Mouse (Mus musculus) spleen, postnatal 14 days (tissue): ENCODE results near the gene Gbf1.
"Not testable (repeated sequence)": the region's sequence is repeated elsewhere in the genome, so short reads cannot be mapped to it uniquely, and the experiment has no call there.

Source experiments
- DNase-seq, 2 experiments: peaks; one replicate each; pipeline ENCODE4 v3.0.0; 2021 to 2022; ENCODE audit warnings: low spot score in 2 of 2

Gbf1 gene

GRCm38 (mm10) chr19:46152127-46152803, at the start of gene Gbf1:
TSS of gene Gbf1 (plus strand) at chr19:46152509.
- peak; percentile 81 to 85 for DNase-seq

GRCm38 (mm10) chr19:46103437-46104186, 48.7 kb upstream of the Gbf1 start:
- DNase-seq, result no peak

GRCm38 (mm10) chr19:46104187-46104557, 48.1 kb upstream of the Gbf1 start:
- DNase-seq, result no peak

- DNase-seq, result no peak
These were observed 42.1 kb upstream of the Gbf1 start for GRCm38 (mm10) chr19:46110214-46110613.

GRCm38 (mm10) chr19:46110781-46111180, 41.5 kb upstream of the Gbf1 start:
- DNase-seq, result no peak

GRCm38 (mm10) chr19:46114617-46115016, 37.7 kb upstream of the Gbf1 start:
- no peak for DNase-seq

- no peak for DNase-seq
These were observed 32.9 kb upstream of the Gbf1 start for GRCm38 (mm10) chr19:46119458-46119857.

GRCm38 (mm10) chr19:46120872-46121271, 31.4 kb upstream of the Gbf1 start:
- no peak for DNase-seq

GRCm38 (mm10) chr19:46123876-46124275, 28.4 kb upstream of the Gbf1 start:
- no peak for DNase-seq

GRCm38 (mm10) chr19:46124651-46125050, 27.7 kb upstream of the Gbf1 start:
- DNase-seq, result no peak

GRCm38 (mm10) chr19:46126301-46126700, 26.0 kb upstream of the Gbf1 start:
- no peak for DNase-seq

- not testable (repeated sequence) for DNase-seq
These were observed 22.6 kb upstream of the Gbf1 start for GRCm38 (mm10) chr19:46129737-46130136.

- DNase-seq, result no peak
These were observed 21.0 kb upstream of the Gbf1 start for GRCm38 (mm10) chr19:46131283-46131682.

- no peak for DNase-seq
These were observed 20.4 kb upstream of the Gbf1 start, which contains the start of gene Elovl3 for GRCm38 (mm10) chr19:46131694-46132525. TSS of gene Elovl3 (plus strand) at chr19:46131897.

GRCm38 (mm10) chr19:46132577-46132976, 19.7 kb upstream of the Gbf1 start:
- DNase-seq, result no peak

- peak; percentile 73 to 89 for DNase-seq
These were observed 17.0 kb upstream of the Gbf1 start for GRCm38 (mm10) chr19:46135297-46135696.

- peak; percentile 56 to 68 for DNase-seq
These were observed 16.3 kb upstream of the Gbf1 start for GRCm38 (mm10) chr19:46135789-46136638.

- DNase-seq, result peak; percentile 63 to 75
These were observed 15.4 kb upstream of the Gbf1 start for GRCm38 (mm10) chr19:46136639-46137580.

- DNase-seq, result no peak
These were observed 12.0 kb upstream of the Gbf1 start for GRCm38 (mm10) chr19:46140324-46140723.

- DNase-seq, result no peak
These were observed 11.2 kb upstream of the Gbf1 start for GRCm38 (mm10) chr19:46141091-46141490.
